Mouse (Mus musculus): Measurements from ENCODE around the gene Kdelr1. TPM values are rescaled to one million over a fixed set of nuclear protein-coding genes. Genes with fewer than 3 reads are reported as not detected.

The Kdelr1 gene
- polyA plus RNA-seq, 1 experiment from 2014 or later: 85.2 TPM

- Histone ChIP-seq H3K4me3 (ENCODE audit: low read depth, low read length) (no peak overlapping the region), H3K9ac (replicated peaks; ENCODE audit: low read length) (no peak overlapping the region), H3K4me2 (ENCODE audit: low read depth, low read length) (no peak overlapping the region), H3K27ac (replicated peaks; ENCODE audit: low read depth, low read length) (no peak overlapping the region), H3K9me3 (replicated peaks; ENCODE audit: control insufficient read depth, low read length) (no peaks in the 10 kb centered on the region), H3K4me1 (ENCODE audit: control insufficient read depth, insufficient read depth, low read length) (no peaks in the 10 kb centered on the region), H3K27me3 (ENCODE audit: control insufficient read depth, insufficient read depth, low read length) (peaks cover 3% of the 10 kb centered on the region; the same call in 1 of the 2 replicates), H3K36me3 (replicated peaks; ENCODE audit: control insufficient read depth, insufficient read depth, low read depth, low read length) (no peaks in the 10 kb centered on the region)
- WGBS: 84% methylated on average over 1 of the region's 1 CpGs
- no peak for DNase-seq (ENCODE audit: low spot score)
- no peak for ATAC-seq (replicated peaks; ENCODE audit: insufficient number of reproducible peaks, low FRiP score, low TSS enrichment, low read depth)
Measured at GRCm38 (mm10) chr7:45929688-45930087, 57.1 kb downstream of the Kdelr1 start.

Other genes with a start within 250 kb of the Kdelr1 start
- 5.4 and 5.7 TPM in 2 replicates for gene Rasip1, start 245.3 kb upstream of the Kdelr1 start, polyA plus RNA-seq (2014; fragmentation: Nextera tagmentation; extraction: Ambion mirVana)
- 1.4 and 1.8 TPM in 2 replicates for gene Mamstr, start 232.8 kb upstream of the Kdelr1 start, polyA plus RNA-seq (2014; fragmentation: Nextera tagmentation; extraction: Ambion mirVana)
- gene Fut2, start 206.4 kb upstream of the Kdelr1 start, polyA plus RNA-seq (2014; fragmentation: Nextera tagmentation; extraction: Ambion mirVana): 0.17 TPM in 1 of 2 replicates, not detected in the other
- gene Ntn5, start 188.8 kb upstream of the Kdelr1 start, polyA plus RNA-seq (2014; fragmentation: Nextera tagmentation; extraction: Ambion mirVana): 0.25 TPM in 2 replicates
- 0.27 and 0.42 TPM in 2 replicates for gene Sec1, start 178.4 kb upstream of the Kdelr1 start, polyA plus RNA-seq (2014; fragmentation: Nextera tagmentation; extraction: Ambion mirVana)
- gene Car11, start 172.9 kb upstream of the Kdelr1 start, polyA plus RNA-seq (2014; fragmentation: Nextera tagmentation; extraction: Ambion mirVana): 6.9 and 8.7 TPM in 2 replicates
- 4.9 and 5.6 TPM in 2 replicates for gene Dbp, start 167.7 kb upstream of the Kdelr1 start, polyA plus RNA-seq (2014; fragmentation: Nextera tagmentation; extraction: Ambion mirVana)
- gene Rpl18, start 157.3 kb upstream of the Kdelr1 start, polyA plus RNA-seq (2014; fragmentation: Nextera tagmentation; extraction: Ambion mirVana): 1,026 and 1,114 TPM in 2 replicates
- gene Sphk2, start 154.8 kb upstream of the Kdelr1 start, polyA plus RNA-seq (2014; fragmentation: Nextera tagmentation; extraction: Ambion mirVana): 14.9 and 17.3 TPM in 2 replicates
- gene Fam83e, start 151.6 kb upstream of the Kdelr1 start, polyA plus RNA-seq (2014; fragmentation: Nextera tagmentation; extraction: Ambion mirVana): 0.21 and 0.35 TPM in 2 replicates
- not detected in 2 replicates for gene Spaca4, start 147.0 kb upstream of the Kdelr1 start, polyA plus RNA-seq (2014; fragmentation: Nextera tagmentation; extraction: Ambion mirVana)
- gene Lmtk3, start 89.0 kb upstream of the Kdelr1 start, polyA plus RNA-seq (2014; fragmentation: Nextera tagmentation; extraction: Ambion mirVana): 2.9 and 3.2 TPM in 2 replicates
- gene Sult2b1, start 88.1 kb upstream of the Kdelr1 start, polyA plus RNA-seq (2014; fragmentation: Nextera tagmentation; extraction: Ambion mirVana): 1.8 and 2.0 TPM in 2 replicates
- gene Cyth2, start 58.2 kb upstream of the Kdelr1 start, polyA plus RNA-seq (2014; fragmentation: Nextera tagmentation; extraction: Ambion mirVana): 168 and 170 TPM in 2 replicates
- 2.1 and 2.7 TPM in 2 replicates for gene Kcnj14, start 48.0 kb upstream of the Kdelr1 start, polyA plus RNA-seq (2014; fragmentation: Nextera tagmentation; extraction: Ambion mirVana)
- gene Grwd1, start 41.8 kb upstream of the Kdelr1 start, polyA plus RNA-seq (2014; fragmentation: Nextera tagmentation; extraction: Ambion mirVana): 78.6 and 81.7 TPM in 2 replicates
- gene Grin2d, start 5.6 kb downstream of the Kdelr1 start, polyA plus RNA-seq (2014; fragmentation: Nextera tagmentation; extraction: Ambion mirVana): 0.13 and 0.18 TPM in 2 replicates
- gene Syngr4, start 23.9 kb downstream of the Kdelr1 start, polyA plus RNA-seq (2014; fragmentation: Nextera tagmentation; extraction: Ambion mirVana): 0.85 and 1.0 TPM in 2 replicates
- gene Tmem143, start 24.2 kb downstream of the Kdelr1 start, polyA plus RNA-seq (2014; fragmentation: Nextera tagmentation; extraction: Ambion mirVana): 2.7 and 3.9 TPM in 2 replicates
- gene Emp3, start 48.6 kb downstream of the Kdelr1 start, polyA plus RNA-seq (2014; fragmentation: Nextera tagmentation; extraction: Ambion mirVana): 24.9 and 29.2 TPM in 2 replicates
- gene Ccdc114, start 51.3 kb downstream of the Kdelr1 start, polyA plus RNA-seq (2014; fragmentation: Nextera tagmentation; extraction: Ambion mirVana): 2.1 and 2.4 TPM in 2 replicates
- gene Abcc6, start 157.5 kb downstream of the Kdelr1 start, polyA plus RNA-seq (2014; fragmentation: Nextera tagmentation; extraction: Ambion mirVana): 0.04 and 0.18 TPM in 2 replicates
- 11.3 and 11.8 TPM in 2 replicates for gene Nomo1, start 160.9 kb downstream of the Kdelr1 start, polyA plus RNA-seq (2014; fragmentation: Nextera tagmentation; extraction: Ambion mirVana)
- 0.32 TPM in 1 of 2 replicates, not detected in the other for gene Kcnj11, start 228.0 kb downstream of the Kdelr1 start, polyA plus RNA-seq (2014; fragmentation: Nextera tagmentation; extraction: Ambion mirVana)